Mouse (Mus musculus) liver, adult 2 months (tissue): ENCODE results near the gene Gm281. TPM values are rescaled to one million over a fixed set of nuclear protein-coding genes. Genes with fewer than 3 reads are reported as not detected.

Experiments used
- DNase-seq: peaks from one replicate; pipeline ENCODE4 v3.0.0-alpha.2; 2011; ENCODE audit warnings: low read depth, low spot score; ENCODE audit errors: extremely low read depth
- H3K27ac ChIP-seq: fragments of 200-500 bp; replicated peaks from 2 replicates; pipeline ENCODE4 v1.5.1; 2012; ENCODE audit warnings: low read depth, mild to moderate bottlenecking, control low read depth, inconsistent platforms, low read length; ENCODE audit not compliant: insufficient read depth
- H3K27me3 ChIP-seq: fragments of 200-500 bp; 2 replicates; pipeline ENCODE4 v1.6.1; 2012; ENCODE audit warnings: mild to moderate bottlenecking, moderate library complexity, low read length, inconsistent platforms; ENCODE audit not compliant: control insufficient read depth, insufficient read depth
- H3K36me3 ChIP-seq: fragments of 200-500 bp; 2 replicates; pipeline ENCODE4 v1.6.1; 2012; ENCODE audit warnings: low read length, inconsistent platforms; ENCODE audit not compliant: control insufficient read depth, insufficient read depth
- H3K4me1 ChIP-seq: fragments of 200-500 bp; 2 replicates; pipeline ENCODE4 v1.6.1; 2011; ENCODE audit warnings: low read length; ENCODE audit not compliant: control insufficient read depth, insufficient read depth
- H3K4me3 ChIP-seq: fragments of 200-500 bp; 2 replicates; pipeline ENCODE4 v1.5.1; 2011; ENCODE audit warnings: low read depth, mild to moderate bottlenecking, control low read depth, low read length, moderate library complexity; ENCODE audit not compliant: insufficient read depth
- H3K79me2 ChIP-seq: fragments of 200-500 bp; 2 replicates; pipeline ENCODE4 v1.6.1; 2012; ENCODE audit warnings: inconsistent platforms, mild to moderate bottlenecking, low read length, moderate library complexity; ENCODE audit not compliant: control insufficient read depth, insufficient read depth
- H3K9ac ChIP-seq: fragments of 200-500 bp; 2 replicates; pipeline ENCODE4 v1.6.1; 2012; ENCODE audit warnings: low read depth, mild to moderate bottlenecking, control low read depth, inconsistent platforms, low read length
- CTCF ChIP-seq: fragments of 200-500 bp; IDR thresholded peaks from 2 replicates; pipeline ENCODE4 v1.5.1; 2011; ENCODE audit warnings: low read depth, low read length, control low read depth
- POLR2A ChIP-seq: fragments of 200-500 bp; IDR thresholded peaks from 2 replicates; pipeline ENCODE4 v1.6.1; 2011; ENCODE audit warnings: low read length, control low read depth; ENCODE audit not compliant: insufficient read depth; ENCODE audit errors: extremely low read depth
- WGBS: fragments of 180-500 bp; shearing (Covaris S2); methylation state at CpG from one replicate; pipeline ENCODE4 v1.1.7; 2018; 5-methylcytosine and 5-hydroxymethylcytosine counted together
- polyA plus RNA-seq: library from polyadenylated mRNA; depleted of rRNA; stranded (reverse); fragments of >200 nt; gene quantifications from 2 replicates; pipeline ENCODE4 v1.2.3, GENCODE M21; 2012; rRNA removed
- total RNA-seq: library from RNA; depleted of rRNA; stranded (reverse); fragments of >200 nt; gene quantifications from 2 replicates; pipeline ENCODE4 v1.2.3, GENCODE M21; 2014; rRNA removed

Gm281 gene
- total and polyA plus RNA-seq, 2 experiments, result not detected

DNA sequence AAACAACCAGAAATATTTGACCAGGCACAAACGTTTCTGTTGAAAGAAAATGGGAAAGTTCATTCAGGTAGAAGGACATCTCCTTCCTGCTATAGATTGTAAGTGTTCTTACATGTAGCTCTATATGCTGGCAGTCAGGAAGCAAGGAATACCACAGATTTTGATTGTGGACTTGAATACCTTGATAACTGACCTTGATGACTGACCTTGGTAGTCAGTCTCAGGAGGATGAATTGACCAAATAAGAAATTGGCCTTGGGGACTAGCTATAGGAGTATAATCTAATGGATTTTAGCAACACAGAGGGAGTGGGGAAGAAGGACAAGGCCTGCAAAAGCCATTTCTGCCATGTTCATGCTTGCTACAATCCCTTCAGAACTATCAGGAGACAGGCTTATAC lies 123.8 kb downstream of the Gm281 start:
- no peaks in the 10 kb centered on the region for H3K27me3 ChIP-seq
- TF ChIP-seq POLR2A, result no peak
- no peak for TF ChIP-seq CTCF
- H3K79me2 ChIP-seq, result no peaks in the 10 kb centered on the region
- H3K27ac ChIP-seq, result no peak overlapping the region
- no peak for DNase-seq
- no peak overlapping the region for H3K9ac ChIP-seq
- H3K4me1 ChIP-seq, result no peaks in the 10 kb centered on the region
- WGBS, result 9% methylated on average over 1 of the region's 1 CpGs
- H3K36me3 ChIP-seq, result no peaks in the 10 kb centered on the region
- no peak overlapping the region for H3K4me3 ChIP-seq

DNA sequence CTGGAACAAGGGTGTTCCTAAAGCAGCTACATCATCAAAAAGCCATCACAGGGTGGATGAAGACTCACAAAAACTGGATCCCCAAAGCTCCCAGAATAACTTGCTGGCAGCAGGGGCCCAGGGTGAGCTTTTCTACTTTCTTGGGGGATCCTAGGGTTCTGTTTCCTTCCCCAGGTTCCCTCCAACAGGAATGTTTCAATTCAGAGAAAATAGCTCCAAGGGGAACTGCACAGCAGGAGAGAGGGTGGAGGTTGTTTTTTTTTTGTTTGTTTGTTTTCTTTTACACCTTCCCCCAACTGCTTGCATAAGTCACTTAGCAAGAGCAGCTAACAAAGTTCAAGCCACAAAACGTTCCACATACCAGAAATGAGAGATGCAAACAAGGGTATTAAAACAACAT lies 124.3 kb downstream of the Gm281 start:
- Histone ChIP-seq H3K4me3 (no peak overlapping the region), H3K27me3 (no peaks in the 10 kb centered on the region), H3K4me1 (no peaks in the 10 kb centered on the region), H3K9ac (no peak overlapping the region), H3K27ac (no peak overlapping the region), H3K79me2 (no peaks in the 10 kb centered on the region), H3K36me3 (no peaks in the 10 kb centered on the region)
- WGBS, result 2% methylated on average over 1 of the region's 1 CpGs
- no peak for TF ChIP-seq POLR2A
- TF ChIP-seq CTCF, result no peak
- no peak for DNase-seq

DNA sequence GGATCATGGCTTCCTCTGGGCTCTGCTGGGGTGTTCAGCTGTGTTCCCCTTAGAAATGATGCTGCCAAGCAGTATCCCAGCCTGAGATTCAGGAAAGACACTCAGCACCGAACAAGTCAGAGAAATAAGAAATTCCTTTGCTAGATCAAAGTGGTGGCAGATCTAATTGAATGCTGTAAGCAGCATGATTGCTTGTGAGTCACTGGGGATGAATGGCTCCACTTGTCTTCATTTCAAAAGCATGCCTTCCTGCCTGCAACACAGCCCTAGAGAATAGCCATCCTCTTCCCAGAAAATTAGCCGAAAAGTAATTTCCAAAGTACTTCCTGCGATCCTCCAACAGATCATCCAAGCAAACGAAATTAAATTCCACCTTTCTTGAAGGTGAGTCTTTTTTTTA lies 131.3 kb downstream of the Gm281 start:
- Histone ChIP-seq H3K27me3 (no peaks in the 10 kb centered on the region), H3K4me1 (no peaks in the 10 kb centered on the region), H3K36me3 (no peaks in the 10 kb centered on the region), H3K79me2 (no peaks in the 10 kb centered on the region), H3K9ac (no peak overlapping the region), H3K27ac (no peak overlapping the region), H3K4me3 (no peak overlapping the region)
- DNase-seq, result no peak
- WGBS, result 74% methylated on average over 4 of the region's 4 CpGs
- TF ChIP-seq CTCF (no peak), POLR2A (no peak)

DNA sequence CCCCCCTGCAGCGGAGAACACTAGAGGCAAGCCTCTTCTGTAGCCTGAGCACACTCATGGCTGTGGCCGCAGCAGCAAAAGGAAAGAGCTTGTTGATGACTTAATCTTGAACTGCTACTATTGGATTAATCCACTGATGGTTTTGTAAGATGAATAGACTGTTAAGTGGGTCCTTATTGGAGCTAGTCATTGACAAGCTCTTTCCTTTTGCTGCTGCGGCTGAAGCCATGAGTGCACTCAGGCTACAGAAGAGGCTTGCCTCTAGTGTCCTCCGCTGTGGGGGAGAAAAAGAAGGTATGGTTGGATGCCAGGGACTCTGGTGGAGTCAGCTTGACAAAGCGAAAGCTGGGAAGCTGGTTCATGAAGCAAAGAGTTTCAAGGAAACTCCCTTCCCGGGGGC lies 135.9 kb downstream of the Gm281 start:
- no peak for TF ChIP-seq POLR2A
- TF ChIP-seq CTCF, result no peak
- H3K79me2 ChIP-seq, result no peaks in the 10 kb centered on the region
- H3K27me3 ChIP-seq, result no peaks in the 10 kb centered on the region
- WGBS, result 47% methylated on average over 6 of the region's 6 CpGs
- no peak overlapping the region for H3K4me3 ChIP-seq
- DNase-seq, result no peak
- H3K36me3 ChIP-seq, result no peaks in the 10 kb centered on the region
- H3K4me1 ChIP-seq, result no peaks in the 10 kb centered on the region
- no peak overlapping the region for H3K9ac ChIP-seq
- no peak overlapping the region for H3K27ac ChIP-seq

DNA sequence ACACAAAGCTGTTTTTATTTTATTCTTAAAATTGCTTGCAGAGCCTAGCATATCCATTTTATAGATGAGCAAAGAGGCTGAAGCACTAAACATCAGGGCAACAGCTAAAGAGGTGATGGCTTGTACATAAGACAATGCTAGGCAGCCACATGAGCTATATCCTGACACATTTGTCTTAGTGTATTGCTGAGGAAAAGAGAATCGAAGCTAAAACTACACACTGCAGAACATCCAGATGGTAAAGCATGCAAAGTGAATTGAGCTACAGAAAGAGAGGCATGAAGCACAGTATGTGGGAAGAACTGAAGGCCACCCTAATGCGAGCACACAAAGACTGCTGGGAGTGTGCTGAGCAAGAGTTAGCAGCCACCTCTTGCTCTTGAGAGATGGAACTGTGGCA lies 143.1 kb downstream of the Gm281 start:
- Histone ChIP-seq H3K36me3 (no peaks in the 10 kb centered on the region), H3K27me3 (no peaks in the 10 kb centered on the region), H3K27ac (no peak overlapping the region), H3K4me3 (no peak overlapping the region), H3K9ac (no peak overlapping the region), H3K4me1 (no peaks in the 10 kb centered on the region), H3K79me2 (no peaks in the 10 kb centered on the region)
- 51% methylated on average over 2 of the region's 2 CpGs for WGBS
- DNase-seq, result no peak
- TF ChIP-seq POLR2A (no peak), CTCF (no peak)

DNA sequence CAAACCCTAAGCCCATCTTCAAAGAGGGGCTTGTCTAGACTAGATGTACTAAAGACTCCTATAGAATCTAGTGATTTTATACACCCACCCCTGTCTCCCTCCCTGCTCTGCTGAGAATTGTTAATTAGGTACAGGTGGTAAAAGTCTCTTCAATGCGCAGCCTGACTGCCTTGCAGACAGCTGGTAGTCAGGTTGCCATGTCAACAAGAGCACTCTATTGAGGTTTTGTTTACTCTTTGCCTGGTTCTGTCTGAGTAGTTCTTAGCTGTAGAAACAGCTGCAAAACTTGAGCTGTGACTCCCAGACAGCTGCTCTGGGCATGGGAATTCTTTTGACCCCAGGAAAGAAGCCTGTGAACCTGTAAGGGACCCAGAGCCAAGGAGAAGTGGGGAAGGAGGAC lies 143.6 kb downstream of the Gm281 start:
- H3K27ac ChIP-seq, result no peak overlapping the region
- H3K4me3 ChIP-seq, result no peak overlapping the region
- H3K36me3 ChIP-seq, result no peaks in the 10 kb centered on the region
- no peak for DNase-seq
- TF ChIP-seq POLR2A, result no peak
- TF ChIP-seq CTCF, result no peak
- WGBS, result 0% methylated on average over 1 of the region's 1 CpGs
- no peak overlapping the region for H3K9ac ChIP-seq
- no peaks in the 10 kb centered on the region for H3K4me1 ChIP-seq
- H3K79me2 ChIP-seq, result no peaks in the 10 kb centered on the region
- H3K27me3 ChIP-seq, result no peaks in the 10 kb centered on the region

Other genes with a start within 250 kb of the Gm281 start
- gene Sntn, start 243.6 kb downstream of the Gm281 start, total RNA-seq, result not detected in 2 replicates
- gene Sntn, start 243.6 kb downstream of the Gm281 start, polyA plus RNA-seq, result not detected in 2 replicates
- 13.2 and 14.9 TPM in 2 replicates for gene Atxn7, start 47.0 kb upstream of the Gm281 start, total RNA-seq
- gene Atxn7, start 47.0 kb upstream of the Gm281 start, polyA plus RNA-seq, result 14.2 and 16.8 TPM in 2 replicates
- 41.5 and 53.3 TPM in 2 replicates for gene Thoc7, start 47.4 kb upstream of the Gm281 start, total RNA-seq
- 13.8 and 16.5 TPM in 2 replicates for gene Thoc7, start 47.4 kb upstream of the Gm281 start, polyA plus RNA-seq
- gene Psmd6, start 206.5 kb upstream of the Gm281 start, total RNA-seq, result 120 and 122 TPM in 2 replicates
- 36.6 and 43.5 TPM in 2 replicates for gene Psmd6, start 206.5 kb upstream of the Gm281 start, polyA plus RNA-seq